Mouse (Mus musculus): Measurements from ENCODE around the gene Xrcc4.

Gene Xrcc4

GRCm38 (mm10) chr13:89944354-89944753, 145.1 kb downstream of the Xrcc4 start:
- DNase-seq (ENCODE audit: low read depth, low spot score) = no peak

- no peak for DNase-seq (ENCODE audit: low read depth, low spot score)
Observed at GRCm38 (mm10) chr13:89929477-89929876, 159.9 kb downstream of the Xrcc4 start.

- DNase-seq (ENCODE audit: low read depth, low spot score) = no peak
Observed at GRCm38 (mm10) chr13:89918814-89919481, 170.5 kb downstream of the Xrcc4 start.

GRCm38 (mm10) chr13:89914332-89914731, 175.1 kb downstream of the Xrcc4 start:
- no peak for DNase-seq (ENCODE audit: low read depth, low spot score)

GRCm38 (mm10) chr13:89913891-89914290, 175.5 kb downstream of the Xrcc4 start:
- no peak for DNase-seq (ENCODE audit: low read depth, low spot score)

GRCm38 (mm10) chr13:89906120-89906519, 183.3 kb downstream of the Xrcc4 start:
- DNase-seq (ENCODE audit: low read depth, low spot score) = no peak

- DNase-seq (ENCODE audit: low read depth, low spot score) = no peak
Observed at GRCm38 (mm10) chr13:89899066-89899465, 190.3 kb downstream of the Xrcc4 start.

- no peak for DNase-seq (ENCODE audit: low read depth, low spot score)
Observed at GRCm38 (mm10) chr13:89892140-89892539, 197.3 kb downstream of the Xrcc4 start.

GRCm38 (mm10) chr13:89890159-89890558, 199.2 kb downstream of the Xrcc4 start:
- no peak for DNase-seq (ENCODE audit: low read depth, low spot score)

- DNase-seq (ENCODE audit: low read depth, low spot score) = no peak
Observed at GRCm38 (mm10) chr13:89889074-89889473, 200.3 kb downstream of the Xrcc4 start.

- DNase-seq (ENCODE audit: low read depth, low spot score) = no peak
Observed at GRCm38 (mm10) chr13:89883523-89883922, 205.9 kb downstream of the Xrcc4 start.

- no peak for DNase-seq (ENCODE audit: low read depth, low spot score)
Observed at GRCm38 (mm10) chr13:89881281-89881680, 208.1 kb downstream of the Xrcc4 start.

GRCm38 (mm10) chr13:89878832-89879468, 210.5 kb downstream of the Xrcc4 start:
- DNase-seq (ENCODE audit: low read depth, low spot score) = no peak

- DNase-seq (ENCODE audit: low read depth, low spot score) = no peak
Observed at GRCm38 (mm10) chr13:89875499-89875898, 213.9 kb downstream of the Xrcc4 start.

- DNase-seq (ENCODE audit: low read depth, low spot score) = no peak
Observed at GRCm38 (mm10) chr13:89872725-89873124, 216.7 kb downstream of the Xrcc4 start.

GRCm38 (mm10) chr13:89854139-89854538, 235.3 kb downstream of the Xrcc4 start:
- DNase-seq (ENCODE audit: low read depth, low spot score) = no peak

GRCm38 (mm10) chr13:89850746-89851145, 238.7 kb downstream of the Xrcc4 start:
- no peak for DNase-seq (ENCODE audit: low read depth, low spot score)

GRCm38 (mm10) chr13:89849955-89850354, 239.5 kb downstream of the Xrcc4 start:
- no peak for DNase-seq (ENCODE audit: low read depth, low spot score)

GRCm38 (mm10) chr13:89838635-89839034, 250.8 kb downstream of the Xrcc4 start:
- no peak for DNase-seq (ENCODE audit: low read depth, low spot score)

- DNase-seq (ENCODE audit: low read depth, low spot score) = no peak
Observed at GRCm38 (mm10) chr13:89834485-89834884, 254.9 kb downstream of the Xrcc4 start.

- no peak for DNase-seq (ENCODE audit: low read depth, low spot score)
Observed at GRCm38 (mm10) chr13:89833053-89833670, 256.2 kb downstream of the Xrcc4 start.

GRCm38 (mm10) chr13:89828429-89828970, 260.9 kb downstream of the Xrcc4 start:
- DNase-seq (ENCODE audit: low read depth, low spot score) = peak; percentile 45

- DNase-seq (ENCODE audit: low read depth, low spot score) = no peak
Observed at GRCm38 (mm10) chr13:89827838-89828237, 261.6 kb downstream of the Xrcc4 start.

Data from ES-CJ7 (cell line).